Mouse (Mus musculus): ENCODE measurements around the gene Col24a1. TPM values are rescaled to one million over a fixed set of nuclear protein-coding genes. Genes with fewer than 3 reads are reported as not detected.

Col24a1 gene
- polyA plus RNA-seq, 1 experiment, result 1.4 TPM

- no peaks in the 10 kb centered on the region for H3K4me1 ChIP-seq (ENCODE audit: control insufficient read depth, insufficient read depth, insufficient read length, low read length)
- TF ChIP-seq CTCF (IDR thresholded peaks at IDR 0.05; ENCODE audit: extremely low read depth, insufficient read length, insufficient replicate concordance, low read depth, low read length) (no peak), POLR2A (IDR thresholded peaks at IDR 0.05; ENCODE audit: low read depth, low read length) (no peak)
- no peak overlapping the region for H3K27ac ChIP-seq (ENCODE audit: insufficient read depth, low read depth, low read length)
- WGBS, result 74% methylated on average over 5 of the region's 5 CpGs
- H3K4me3 ChIP-seq (ENCODE audit: low read depth, low read length), result no peak overlapping the region
- H3K36me3 ChIP-seq (ENCODE audit: control insufficient read depth, insufficient read depth, low read length), result no peaks in the 10 kb centered on the region
- H3K27me3 ChIP-seq (ENCODE audit: control insufficient read depth, insufficient read depth, low read length), result no peaks in the 10 kb centered on the region
Measured at GRCm38 (mm10) chr3:145457039-145457438, 164.8 kb downstream of the Col24a1 start.

- 53% methylated on average over 7 of the region's 7 CpGs for WGBS
- Histone ChIP-seq H3K27ac (ENCODE audit: insufficient read depth, low read depth, low read length) (no peak overlapping the region), H3K4me3 (ENCODE audit: low read depth, low read length) (no peak overlapping the region), H3K27me3 (ENCODE audit: control insufficient read depth, insufficient read depth, low read length) (no peaks in the 10 kb centered on the region), H3K36me3 (ENCODE audit: control insufficient read depth, insufficient read depth, low read length) (no peaks in the 10 kb centered on the region), H3K4me1 (ENCODE audit: control insufficient read depth, insufficient read depth, insufficient read length, low read length) (no peaks in the 10 kb centered on the region)
- TF ChIP-seq CTCF (IDR thresholded peaks at IDR 0.05; ENCODE audit: extremely low read depth, insufficient read length, insufficient replicate concordance, low read depth, low read length) (no peak), POLR2A (IDR thresholded peaks at IDR 0.05; ENCODE audit: low read depth, low read length) (no peak)
Measured at GRCm38 (mm10) chr3:145462351-145462750, 170.1 kb downstream of the Col24a1 start.

GRCm38 (mm10) chr3:145463731-145464130 is 171.5 kb downstream of the Col24a1 start:
- TF ChIP-seq POLR2A (IDR thresholded peaks at IDR 0.05; ENCODE audit: low read depth, low read length), result no peak
- TF ChIP-seq CTCF (IDR thresholded peaks at IDR 0.05; ENCODE audit: extremely low read depth, insufficient read length, insufficient replicate concordance, low read depth, low read length), result no peak
- Histone ChIP-seq H3K36me3 (ENCODE audit: control insufficient read depth, insufficient read depth, low read length) (no peaks in the 10 kb centered on the region), H3K27ac (ENCODE audit: insufficient read depth, low read depth, low read length) (no peak overlapping the region), H3K4me3 (ENCODE audit: low read depth, low read length) (no peak overlapping the region), H3K4me1 (ENCODE audit: control insufficient read depth, insufficient read depth, insufficient read length, low read length) (no peaks in the 10 kb centered on the region), H3K27me3 (ENCODE audit: control insufficient read depth, insufficient read depth, low read length) (no peaks in the 10 kb centered on the region)
- WGBS, result 70% methylated on average over 2 of the region's 2 CpGs

DNA sequence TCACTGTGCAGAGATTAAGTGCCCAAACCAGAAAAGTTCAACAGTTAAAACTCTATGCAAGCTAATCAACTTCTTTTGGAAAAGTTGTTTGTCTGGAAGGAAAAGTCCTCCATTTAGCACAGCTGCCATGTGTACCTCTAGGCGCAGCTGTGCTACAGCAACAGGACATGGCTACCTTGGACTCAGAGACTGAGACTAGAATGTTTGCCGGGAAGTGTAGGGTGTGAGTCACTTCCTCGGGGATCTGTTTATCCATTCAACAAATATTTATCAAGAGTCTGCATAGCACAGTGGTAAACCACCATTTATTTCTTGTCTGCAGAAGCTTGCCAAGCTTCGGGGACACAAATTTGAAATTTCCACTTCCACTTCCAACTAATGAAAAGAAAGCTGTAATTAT is 178.8 kb downstream of the Col24a1 start:
- Histone ChIP-seq H3K27me3 (ENCODE audit: control insufficient read depth, insufficient read depth, low read length) (no peaks in the 10 kb centered on the region), H3K36me3 (ENCODE audit: control insufficient read depth, insufficient read depth, low read length) (no peaks in the 10 kb centered on the region), H3K4me3 (ENCODE audit: low read depth, low read length) (no peak overlapping the region), H3K27ac (ENCODE audit: insufficient read depth, low read depth, low read length) (no peak overlapping the region), H3K4me1 (ENCODE audit: control insufficient read depth, insufficient read depth, insufficient read length, low read length) (no peaks in the 10 kb centered on the region)
- no peak for TF ChIP-seq POLR2A (IDR thresholded peaks at IDR 0.05; ENCODE audit: low read depth, low read length)
- no peak for TF ChIP-seq CTCF (IDR thresholded peaks at IDR 0.05; ENCODE audit: extremely low read depth, insufficient read length, insufficient replicate concordance, low read depth, low read length)
- 34% methylated on average over 4 of the region's 4 CpGs for WGBS

DNA sequence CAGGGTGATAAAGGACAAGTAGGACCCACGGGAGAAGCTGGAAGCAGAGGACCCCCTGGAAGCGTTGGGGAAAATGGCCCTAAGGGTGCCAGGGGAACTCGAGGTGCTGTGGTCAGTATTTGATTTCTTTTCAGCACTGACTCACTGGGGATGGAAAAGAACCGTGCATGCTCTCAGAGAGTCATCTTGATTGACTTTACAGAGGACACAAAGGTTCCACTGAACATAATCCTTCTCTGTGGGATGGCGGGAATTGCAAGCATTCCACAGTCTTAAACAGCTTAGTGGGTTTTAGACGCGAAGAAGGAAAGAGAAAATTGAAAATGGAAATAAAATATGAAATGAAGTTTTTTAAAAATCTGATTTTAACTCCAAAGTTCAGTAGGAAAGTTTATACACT is 181.9 kb downstream of the Col24a1 start:
- TF ChIP-seq CTCF (IDR thresholded peaks at IDR 0.05; ENCODE audit: extremely low read depth, insufficient read length, insufficient replicate concordance, low read depth, low read length) (no peak), POLR2A (IDR thresholded peaks at IDR 0.05; ENCODE audit: low read depth, low read length) (no peak)
- Histone ChIP-seq H3K4me3 (ENCODE audit: low read depth, low read length) (no peak overlapping the region), H3K27me3 (ENCODE audit: control insufficient read depth, insufficient read depth, low read length) (no peaks in the 10 kb centered on the region), H3K4me1 (ENCODE audit: control insufficient read depth, insufficient read depth, insufficient read length, low read length) (no peaks in the 10 kb centered on the region), H3K36me3 (ENCODE audit: control insufficient read depth, insufficient read depth, low read length) (no peaks in the 10 kb centered on the region), H3K27ac (ENCODE audit: insufficient read depth, low read depth, low read length) (no peak overlapping the region)
- 75% methylated on average over 7 of the region's 7 CpGs for WGBS

GRCm38 (mm10) chr3:145476634-145477033 is 184.4 kb downstream of the Col24a1 start:
- Histone ChIP-seq H3K4me1 (ENCODE audit: control insufficient read depth, insufficient read depth, insufficient read length, low read length) (no peaks in the 10 kb centered on the region), H3K27ac (ENCODE audit: insufficient read depth, low read depth, low read length) (no peak overlapping the region), H3K36me3 (ENCODE audit: control insufficient read depth, insufficient read depth, low read length) (no peaks in the 10 kb centered on the region), H3K4me3 (ENCODE audit: low read depth, low read length) (no peak overlapping the region), H3K27me3 (ENCODE audit: control insufficient read depth, insufficient read depth, low read length) (no peaks in the 10 kb centered on the region)
- 79% methylated on average over 3 of the region's 3 CpGs for WGBS
- TF ChIP-seq CTCF (IDR thresholded peaks at IDR 0.05; ENCODE audit: extremely low read depth, insufficient read length, insufficient replicate concordance, low read depth, low read length), result no peak
- no peak for TF ChIP-seq POLR2A (IDR thresholded peaks at IDR 0.05; ENCODE audit: low read depth, low read length)

DNA sequence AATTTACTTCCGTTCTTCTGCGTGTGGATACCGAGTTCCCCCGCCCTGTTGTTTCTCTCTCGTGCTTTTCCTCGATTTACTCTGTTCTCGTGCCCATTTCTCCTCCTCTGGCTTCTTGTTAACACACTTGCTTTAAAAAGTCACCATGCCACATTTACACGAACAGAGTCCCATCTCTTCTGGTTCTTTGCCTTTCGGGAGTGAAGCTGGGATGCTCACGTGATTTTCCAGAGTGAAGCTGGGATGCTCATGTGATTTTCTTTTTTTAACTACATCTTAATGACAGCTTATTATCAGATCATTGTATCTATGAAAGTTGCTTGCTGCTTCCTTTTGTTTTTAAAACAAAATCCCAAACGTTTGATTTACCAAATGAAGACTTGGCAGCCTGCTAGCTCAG is 184.8 kb downstream of the Col24a1 start:
- Histone ChIP-seq H3K27me3 (ENCODE audit: control insufficient read depth, insufficient read depth, low read length) (no peaks in the 10 kb centered on the region), H3K4me1 (ENCODE audit: control insufficient read depth, insufficient read depth, insufficient read length, low read length) (no peaks in the 10 kb centered on the region), H3K27ac (ENCODE audit: insufficient read depth, low read depth, low read length) (no peak overlapping the region), H3K4me3 (ENCODE audit: low read depth, low read length) (no peak overlapping the region), H3K36me3 (ENCODE audit: control insufficient read depth, insufficient read depth, low read length) (no peaks in the 10 kb centered on the region)
- TF ChIP-seq CTCF (IDR thresholded peaks at IDR 0.05; ENCODE audit: extremely low read depth, insufficient read length, insufficient replicate concordance, low read depth, low read length), result no peak
- no peak for TF ChIP-seq POLR2A (IDR thresholded peaks at IDR 0.05; ENCODE audit: low read depth, low read length)
- WGBS, result 71% methylated on average over 11 of the region's 11 CpGs

DNA sequence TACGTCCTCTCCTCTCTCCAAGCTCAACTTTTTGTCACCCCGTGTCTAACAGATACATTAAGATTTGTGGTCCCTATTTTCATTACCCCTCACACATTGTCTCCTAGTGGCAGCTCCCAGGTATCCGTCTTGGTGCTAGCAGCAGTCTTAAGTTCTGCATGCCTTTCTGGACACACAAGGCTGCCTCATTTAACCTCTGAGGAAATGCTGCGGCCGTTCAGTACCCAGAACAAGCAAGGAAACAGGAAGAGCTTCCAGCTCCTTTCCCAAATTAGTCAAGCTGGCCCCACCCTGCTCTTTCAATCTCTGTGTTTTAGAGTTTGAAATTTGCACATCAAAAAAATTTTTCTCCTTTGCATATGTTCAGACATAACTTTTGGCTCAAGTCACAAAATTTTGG is 186.2 kb downstream of the Col24a1 start:
- Histone ChIP-seq H3K27ac (ENCODE audit: insufficient read depth, low read depth, low read length) (no peak overlapping the region), H3K27me3 (ENCODE audit: control insufficient read depth, insufficient read depth, low read length) (no peaks in the 10 kb centered on the region), H3K4me1 (ENCODE audit: control insufficient read depth, insufficient read depth, insufficient read length, low read length) (no peaks in the 10 kb centered on the region), H3K36me3 (ENCODE audit: control insufficient read depth, insufficient read depth, low read length) (no peaks in the 10 kb centered on the region), H3K4me3 (ENCODE audit: low read depth, low read length) (no peak overlapping the region)
- TF ChIP-seq POLR2A (IDR thresholded peaks at IDR 0.05; ENCODE audit: low read depth, low read length) (no peak), CTCF (IDR thresholded peaks at IDR 0.05; ENCODE audit: extremely low read depth, insufficient read length, insufficient replicate concordance, low read depth, low read length) (no peak)
- WGBS, result 55% methylated on average over 5 of the region's 5 CpGs

Data from small intestine, adult 2 months (tissue).